Mouse (Mus musculus) bone marrow macrophage, adult 2 months (primary cell): ENCODE data around the gene Slc6a17. TPM values are rescaled to one million over a fixed set of nuclear protein-coding genes. Genes with fewer than 3 reads are reported as not detected.

ENCODE experiments used
- H3K27ac ChIP-seq: 2 replicates; pipeline ENCODE4 v1.5.1; 2012; ENCODE audit warnings: low read depth, low read length; ENCODE audit not compliant: insufficient read depth
- H3K4me1 ChIP-seq: 2 replicates; pipeline ENCODE4 v1.6.1; 2012; ENCODE audit warnings: low read length; ENCODE audit not compliant: control insufficient read depth, insufficient read depth
- H3K4me3 ChIP-seq: 2 replicates; pipeline ENCODE4 v1.5.1; 2012; ENCODE audit warnings: mild to moderate bottlenecking, low read length, moderate library complexity; ENCODE audit not compliant: insufficient read depth
- CTCF ChIP-seq: IDR thresholded peaks from 2 replicates; pipeline ENCODE4 v1.5.1; 2012; ENCODE audit warnings: low read depth, mild to moderate bottlenecking, low read length, moderate library complexity
- POLR2A ChIP-seq: IDR thresholded peaks from 2 replicates; pipeline ENCODE4 v1.6.1; 2012; ENCODE audit warnings: mild to moderate bottlenecking, low read depth, low read length, borderline replicate concordance
- polyA plus RNA-seq: library from polyadenylated mRNA; stranded (reverse); fragments of >200 nt; gene quantifications from 2 replicates; pipeline ENCODE4 v1.2.4, GENCODE M21; 2012; ENCODE audit not compliant: missing spikeins, insufficient read depth, insufficient read length

Slc6a17 gene
- polyA plus RNA-seq, 1 experiment, result not detected

GRCm38 (mm10) chr3:107446822-107447221 is 71.0 kb downstream of the Slc6a17 start:
- no peak overlapping the region for H3K4me3 ChIP-seq
- H3K27ac ChIP-seq, result no peak overlapping the region
- no peaks in the 10 kb centered on the region for H3K4me1 ChIP-seq
- TF ChIP-seq POLR2A (no peak), CTCF (no peak)

DNA sequence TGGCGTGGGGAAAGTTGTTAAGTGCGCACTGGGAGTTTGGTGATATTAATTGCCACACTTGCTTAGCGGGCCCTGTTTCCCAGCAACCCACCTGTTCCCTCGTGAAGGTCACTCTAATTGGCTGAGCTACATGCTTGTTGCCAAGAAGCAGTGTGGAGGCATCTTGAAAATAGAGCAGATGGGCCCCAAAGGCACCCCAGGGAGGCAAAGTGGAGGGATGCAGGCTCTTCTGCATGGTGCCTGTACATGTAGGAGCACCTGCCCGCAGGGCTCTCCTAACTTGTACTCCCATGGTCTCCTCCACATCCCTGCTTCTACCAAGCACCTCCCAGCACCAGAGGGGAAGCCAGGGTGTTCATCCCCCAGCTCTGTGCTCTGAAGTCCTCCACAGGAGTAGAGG is 74.0 kb downstream of the Slc6a17 start:
- no peaks in the 10 kb centered on the region for H3K4me1 ChIP-seq
- H3K27ac ChIP-seq, result no peak overlapping the region
- no peak overlapping the region for H3K4me3 ChIP-seq
- TF ChIP-seq POLR2A (no peak), CTCF (no peak)

GRCm38 (mm10) chr3:107442191-107442590 is 75.6 kb downstream of the Slc6a17 start:
- Histone ChIP-seq H3K4me3 (no peak overlapping the region), H3K27ac (no peak overlapping the region), H3K4me1 (no peaks in the 10 kb centered on the region)
- no peak for TF ChIP-seq POLR2A
- no peak for TF ChIP-seq CTCF

DNA sequence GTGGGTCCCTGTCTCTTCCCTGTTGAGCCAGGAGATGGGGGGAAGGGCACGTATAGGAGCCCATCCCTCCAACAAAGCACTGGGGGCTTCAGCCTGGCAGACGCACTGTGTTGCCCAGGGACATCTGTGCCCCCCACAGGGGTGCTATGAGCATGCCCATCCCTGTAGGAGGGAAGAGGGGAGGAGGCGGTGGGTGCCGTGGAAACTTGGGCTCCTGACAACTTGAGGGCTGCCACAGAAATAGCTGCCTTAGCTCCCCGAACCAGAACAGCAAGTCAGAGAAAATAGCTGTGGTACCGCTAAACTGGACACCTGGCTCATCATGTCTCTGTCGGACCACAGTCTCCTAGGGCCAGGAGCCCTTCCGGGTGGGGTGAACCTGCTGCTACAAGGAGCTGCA is 76.5 kb downstream of the Slc6a17 start:
- Histone ChIP-seq H3K4me3 (no peak overlapping the region), H3K4me1 (no peaks in the 10 kb centered on the region), H3K27ac (no peak overlapping the region)
- no peak for TF ChIP-seq POLR2A
- TF ChIP-seq CTCF, result no peak

- H3K4me1 ChIP-seq, result no peaks in the 10 kb centered on the region
- no peak overlapping the region for H3K4me3 ChIP-seq
These were observed 78.5 kb downstream of the Slc6a17 start for GRCm38 (mm10) chr3:107439280-107439679.

DNA sequence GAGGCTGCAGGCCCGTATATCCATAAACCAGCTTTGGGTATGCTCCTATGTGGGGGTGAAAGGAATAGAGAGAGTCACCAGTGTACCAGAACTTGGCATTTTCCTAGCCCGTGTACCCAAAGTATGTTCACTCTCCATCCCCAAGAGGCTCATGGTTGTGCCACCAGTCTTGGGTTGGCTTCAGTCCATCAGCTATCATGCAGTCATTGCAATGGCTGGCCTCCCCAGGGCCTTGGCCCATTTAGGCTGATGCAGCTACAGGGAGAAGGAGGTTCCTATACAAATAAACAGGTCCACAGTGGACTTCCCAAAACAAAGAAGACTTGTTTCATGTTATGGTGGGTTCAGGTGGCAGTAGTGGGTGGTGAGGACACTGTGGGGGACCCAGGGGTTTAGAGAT is 80.2 kb downstream of the Slc6a17 start:
- H3K27ac ChIP-seq, result no peak overlapping the region
- H3K4me3 ChIP-seq, result no peak overlapping the region
- no peaks in the 10 kb centered on the region for H3K4me1 ChIP-seq
- TF ChIP-seq CTCF (no peak), POLR2A (no peak)

More at GRCm38 (mm10) chr3:107439280-107439679, 78.5 kb downstream of the Slc6a17 start:
- TF ChIP-seq CTCF (no peak), POLR2A (no peak)
- H3K27ac ChIP-seq, result no peak overlapping the region

GRCm38 (mm10) chr3:107436434-107436833 is 81.4 kb downstream of the Slc6a17 start:
- Histone ChIP-seq H3K4me3 (no peak overlapping the region), H3K4me1 (no peaks in the 10 kb centered on the region), H3K27ac (no peak overlapping the region)
- no peak for TF ChIP-seq CTCF
- no peak for TF ChIP-seq POLR2A

DNA sequence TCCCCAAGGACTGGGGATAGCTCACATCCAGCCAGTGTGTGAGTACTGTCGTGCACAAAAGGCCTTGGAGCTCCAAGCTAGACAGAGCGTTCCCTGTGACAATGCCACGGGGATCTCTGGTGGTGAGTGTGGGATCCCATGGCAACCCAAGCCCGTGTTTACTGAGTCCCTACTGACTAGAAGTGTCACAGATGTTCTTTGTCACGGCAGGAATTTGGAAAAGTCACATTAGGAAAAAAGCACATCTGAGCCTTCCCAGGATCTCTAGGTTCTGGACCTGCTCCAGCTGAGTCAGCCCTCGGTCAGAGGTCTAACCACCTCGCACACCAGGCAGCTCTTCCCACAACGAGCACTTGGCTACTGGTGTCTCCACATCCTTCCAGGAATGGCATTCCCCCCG is 84.2 kb downstream of the Slc6a17 start:
- Histone ChIP-seq H3K4me3 (no peak overlapping the region), H3K4me1 (no peaks in the 10 kb centered on the region), H3K27ac (no peak overlapping the region)
- TF ChIP-seq CTCF (no peak), POLR2A (no peak)

- TF ChIP-seq POLR2A (no peak), CTCF (no peak)
These were observed 86.5 kb downstream of the Slc6a17 start for GRCm38 (mm10) chr3:107431268-107431667.

DNA sequence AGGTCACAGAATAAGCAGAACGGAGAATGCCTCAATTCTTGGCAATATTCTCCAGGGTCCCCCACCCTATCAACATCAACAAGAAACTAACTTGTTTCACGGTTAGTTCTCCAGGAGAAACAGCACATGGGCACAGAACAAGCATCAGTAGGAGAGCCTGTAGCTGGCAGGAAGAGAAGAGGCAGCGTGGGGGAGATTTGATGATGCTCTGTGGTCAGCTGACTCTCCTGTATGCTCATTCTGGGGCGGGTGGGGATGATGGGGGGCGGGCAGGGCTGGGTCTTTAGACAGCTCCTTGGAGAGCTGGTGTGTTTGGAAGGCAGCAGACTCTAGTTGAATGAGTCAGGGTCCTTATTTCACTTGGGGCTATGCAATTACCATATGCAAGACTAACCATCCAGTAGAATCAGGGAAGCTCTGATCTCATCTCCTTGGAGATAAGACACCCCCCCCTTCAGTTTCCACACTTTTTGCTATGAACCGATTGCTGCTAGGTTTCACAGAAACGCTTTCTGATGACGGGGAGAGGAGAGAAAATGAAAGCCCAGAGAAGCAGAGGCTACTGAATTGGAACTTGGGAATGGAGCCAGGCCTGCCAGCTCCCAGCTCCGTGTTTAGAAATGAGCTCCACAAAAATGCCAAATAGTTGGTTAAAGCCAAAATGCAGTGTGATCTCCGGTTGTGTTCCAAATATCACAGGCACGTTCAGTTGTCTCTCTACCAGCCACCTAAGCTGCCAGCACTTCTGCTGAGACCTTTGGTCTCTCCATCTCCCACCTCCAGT is 93.4 kb downstream of the Slc6a17 start:
- Histone ChIP-seq H3K4me3 (no peak overlapping the region), H3K27ac (no peak overlapping the region), H3K4me1 (no peaks in the 10 kb centered on the region)
- TF ChIP-seq CTCF (no peak), POLR2A (no peak)

More at GRCm38 (mm10) chr3:107431268-107431667, 86.5 kb downstream of the Slc6a17 start:
- Histone ChIP-seq H3K27ac (no peak overlapping the region), H3K4me1 (no peaks in the 10 kb centered on the region), H3K4me3 (no peak overlapping the region)

DNA sequence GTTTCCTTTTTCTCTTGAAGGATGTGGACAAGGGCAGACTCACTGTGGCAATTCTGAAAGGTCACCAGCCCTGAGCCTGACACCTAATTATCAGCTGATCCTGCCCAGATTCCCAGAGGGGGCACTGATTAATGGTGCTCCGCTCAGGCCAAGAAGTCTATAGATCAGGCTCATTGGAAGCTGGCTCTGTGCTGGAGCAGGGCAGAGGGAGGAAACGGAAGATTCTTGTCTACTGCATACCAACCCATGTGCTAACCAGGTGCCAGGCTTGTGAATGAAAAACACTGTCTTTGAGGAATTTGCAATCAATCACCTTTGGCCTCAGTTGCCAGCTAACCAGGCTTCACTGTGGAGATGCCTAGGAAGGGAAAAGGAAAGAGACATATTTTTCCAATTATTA is 97.7 kb downstream of the Slc6a17 start:
- no peaks in the 10 kb centered on the region for H3K4me1 ChIP-seq
- no peak for TF ChIP-seq CTCF
- TF ChIP-seq POLR2A, result no peak
- no peak overlapping the region for H3K27ac ChIP-seq
- no peak overlapping the region for H3K4me3 ChIP-seq

Other genes with a start within 250 kb of the Slc6a17 start
- 130 and 131 TPM in 2 replicates for gene Lamtor5, start 239.2 kb downstream of the Slc6a17 start, polyA plus RNA-seq
- gene Slc16a4, start 226.8 kb downstream of the Slc6a17 start, polyA plus RNA-seq, result not detected in 2 replicates
- gene Rbm15, start 184.3 kb downstream of the Slc6a17 start, polyA plus RNA-seq, result 16.0 and 16.9 TPM in 2 replicates
- gene Kcnc4, start 58.5 kb downstream of the Slc6a17 start, polyA plus RNA-seq, result not detected in 2 replicates
- not detected in 2 replicates for gene Ubl4b, start 37.1 kb upstream of the Slc6a17 start, polyA plus RNA-seq
- gene Alx3, start 77.0 kb upstream of the Slc6a17 start, polyA plus RNA-seq, result not detected in 2 replicates
- gene Gm10961, start 113.3 kb upstream of the Slc6a17 start, polyA plus RNA-seq, result not detected in 2 replicates
- 16.8 and 17.7 TPM in 2 replicates for gene Strip1, start 113.7 kb upstream of the Slc6a17 start, polyA plus RNA-seq
- 87.4 and 97.2 TPM in 2 replicates for gene Ahcyl1, start 178.5 kb upstream of the Slc6a17 start, polyA plus RNA-seq
- gene Csf1, start 242.5 kb upstream of the Slc6a17 start, polyA plus RNA-seq, result 6.3 and 7.6 TPM in 2 replicates